Mouse (Mus musculus) T-helper 1 cell (primary cell): ENCODE results near the gene Olfr10.
"Not testable (repeated sequence)": the region's sequence is repeated elsewhere in the genome, so short reads cannot be mapped to it uniquely, and the experiment has no call there.

Experiments
- in situ Hi-C: fragments of 300-600 bp; cut with MboI, MseI; formaldehyde crosslinking; loops from one replicate; pipeline ENCODE4 v1.15.1; 2025; ENCODE audit warnings: high pct_unique_total_duplicates

The Olfr10 gene

GRCm38 (mm10) chr11:49308547-49308946 is 4.0 kb downstream of the Olfr10 start:
- in situ Hi-C loops = not testable (repeated sequence)

GRCm38 (mm10) chr11:49322442-49322841 is 17.9 kb downstream of the Olfr10 start, which contains the start of gene Olfr1391:
Olfr1391 (plus strand) TSS chr11:49322742.
- in situ Hi-C loops = no loop called here

GRCm38 (mm10) chr11:49326726-49327125 is 22.2 kb downstream of the Olfr10 start:
- in situ Hi-C loops = no loop called here

- in situ Hi-C loops = no loop called here
These were observed 25.1 kb downstream of the Olfr10 start for GRCm38 (mm10) chr11:49329686-49330085.

GRCm38 (mm10) chr11:49334888-49335287 is 30.3 kb downstream of the Olfr10 start, which contains the start of gene Olfr1390:
Olfr1390 (plus strand) TSS chr11:49335188.
- in situ Hi-C loops = no loop called here

GRCm38 (mm10) chr11:49337150-49337832 is 32.8 kb downstream of the Olfr10 start:
- in situ Hi-C loops = no loop called here
